Mouse (Mus musculus) brain, embryonic 14.5 days (tissue): ENCODE measurements at regions not wholly inside any gene's neighbourhood (a gene's known extent, or its start where the extent isn't known, plus 50 kb on each side); places are given as distances from the start of the nearest gene placed in this dataset.

ENCODE experiments used
- CTCF ChIP-seq: fragments of 200-500 bp; IDR thresholded peaks from 2 replicates; pipeline ENCODE4 v1.5.1; 2012; ENCODE audit warnings: inconsistent platforms, mild to moderate bottlenecking, moderate library complexity, borderline replicate concordance; ENCODE audit not compliant: insufficient read depth, insufficient read length; ENCODE audit errors: extremely low read depth
- POLR2A ChIP-seq: fragments of 200-500 bp; IDR thresholded peaks from 2 replicates; pipeline ENCODE4 v1.6.1; 2012; ENCODE audit warnings: mild to moderate bottlenecking, inconsistent platforms, borderline replicate concordance; ENCODE audit not compliant: poor library complexity, insufficient read depth, insufficient read length, severe bottlenecking; ENCODE audit errors: extremely low read depth

- TF ChIP-seq POLR2A (no peak), CTCF (no peak)
Measured at GRCm38 (mm10) chr3:143997909-143998308, 207.1 kb downstream of the Lmo4 start.
